Mouse (Mus musculus): Measurements from ENCODE around the gene Gm44965. TPM values are rescaled to one million over a fixed set of nuclear protein-coding genes. Genes with fewer than 3 reads are reported as not detected.

The Gm44965 gene
- polyA plus RNA-seq, 1 experiment from 2014 or later = 0.78 TPM

- no peak overlapping the region for H3K27ac ChIP-seq
- no peaks in the 10 kb centered on the region for H3K27me3 ChIP-seq (ENCODE audit: control insufficient read depth, insufficient read depth, low read length)
- DNase-seq (ENCODE audit: low spot score) (no peak), ATAC-seq (ENCODE audit: low FRiP score) (no peak)
- no peaks in the 10 kb centered on the region for H3K36me3 ChIP-seq (replicated peaks; ENCODE audit: control insufficient read depth, insufficient read depth)
- no peak overlapping the region for H3K4me3 ChIP-seq (replicated peaks; ENCODE audit: low read length)
- no peak overlapping the region for H3K9ac ChIP-seq
- WGBS = 90% methylated on average over 4 of the region's 4 CpGs
- H3K4me2 ChIP-seq (replicated peaks) = no peak overlapping the region
- no peaks in the 10 kb centered on the region for H3K4me1 ChIP-seq (replicated peaks; ENCODE audit: control insufficient read depth, insufficient read depth, low read length)
- H3K9me3 ChIP-seq (ENCODE audit: control insufficient read depth, low read length) = no peaks in the 10 kb centered on the region
Observed at GRCm38 (mm10) chr6:48664750-48665149, 71.0 kb downstream of the Gm44965 start.

- no peak for DNase-seq (ENCODE audit: low spot score)
- WGBS = 92% methylated on average over 9 of the region's 9 CpGs
Observed at GRCm38 (mm10) chr6:48665471-48665870, 71.7 kb downstream of the Gm44965 start.

GRCm38 (mm10) chr6:48666159-48666586 lies 72.4 kb downstream of the Gm44965 start:
- Histone ChIP-seq H3K4me1 (replicated peaks; ENCODE audit: control insufficient read depth, insufficient read depth, low read length) (no peaks in the 10 kb centered on the region), H3K4me3 (replicated peaks; ENCODE audit: low read length) (no peak overlapping the region), H3K9ac (no peak overlapping the region), H3K27ac (no peak overlapping the region), H3K4me2 (replicated peaks) (no peak overlapping the region), H3K36me3 (replicated peaks; ENCODE audit: control insufficient read depth, insufficient read depth) (no peaks in the 10 kb centered on the region), H3K9me3 (ENCODE audit: control insufficient read depth, low read length) (no peaks in the 10 kb centered on the region), H3K27me3 (ENCODE audit: control insufficient read depth, insufficient read depth, low read length) (no peaks in the 10 kb centered on the region)
- DNase-seq (ENCODE audit: low spot score) (no peak), ATAC-seq (ENCODE audit: low FRiP score) (no peak)
- 67% methylated on average over 7 of the region's 7 CpGs for WGBS

More at GRCm38 (mm10) chr6:48665471-48665870, 71.7 kb downstream of the Gm44965 start:
- no peak overlapping the region for H3K9ac ChIP-seq
- no peaks in the 10 kb centered on the region for H3K4me1 ChIP-seq (replicated peaks; ENCODE audit: control insufficient read depth, insufficient read depth, low read length)
- H3K36me3 ChIP-seq (replicated peaks; ENCODE audit: control insufficient read depth, insufficient read depth) = no peaks in the 10 kb centered on the region
- no peak overlapping the region for H3K4me3 ChIP-seq (replicated peaks; ENCODE audit: low read length)
- no peaks in the 10 kb centered on the region for H3K9me3 ChIP-seq (ENCODE audit: control insufficient read depth, low read length)
- H3K27ac ChIP-seq = no peak overlapping the region
- H3K27me3 ChIP-seq (ENCODE audit: control insufficient read depth, insufficient read depth, low read length) = no peaks in the 10 kb centered on the region
- ATAC-seq (ENCODE audit: low FRiP score) = no peak
- no peak overlapping the region for H3K4me2 ChIP-seq (replicated peaks)

GRCm38 (mm10) chr6:48668022-48668421 lies 74.3 kb downstream of the Gm44965 start:
- H3K27ac ChIP-seq = no peak overlapping the region
- H3K4me2 ChIP-seq (replicated peaks) = no peak overlapping the region
- no peaks in the 10 kb centered on the region for H3K4me1 ChIP-seq (replicated peaks; ENCODE audit: control insufficient read depth, insufficient read depth, low read length)
- no peak overlapping the region for H3K9ac ChIP-seq
- H3K36me3 ChIP-seq (replicated peaks; ENCODE audit: control insufficient read depth, insufficient read depth) = no peaks in the 10 kb centered on the region
- no peak overlapping the region for H3K4me3 ChIP-seq (replicated peaks; ENCODE audit: low read length)
- H3K27me3 ChIP-seq (ENCODE audit: control insufficient read depth, insufficient read depth, low read length) = no peaks in the 10 kb centered on the region
- no peaks in the 10 kb centered on the region for H3K9me3 ChIP-seq (ENCODE audit: control insufficient read depth, low read length)
- no peak for DNase-seq (ENCODE audit: low spot score)
- ATAC-seq (ENCODE audit: low FRiP score) = no peak

Other genes with a start within 250 kb of the Gm44965 start
- 24.8 and 24.9 TPM in 2 replicates for gene Krba1, start 198.4 kb upstream of the Gm44965 start, polyA plus RNA-seq (2014; fragmentation: Nextera tagmentation; extraction: Ambion mirVana)
- gene Zfp467, start 148.1 kb upstream of the Gm44965 start, polyA plus RNA-seq (2014; fragmentation: Nextera tagmentation; extraction: Ambion mirVana) = 25.8 and 32.4 TPM in 2 replicates
- 0.20 and 0.35 TPM in 2 replicates for gene Sspo, start 145.7 kb upstream of the Gm44965 start, polyA plus RNA-seq (2014; fragmentation: Nextera tagmentation; extraction: Ambion mirVana)
- 230 and 241 TPM in 2 replicates for gene Atp6v0e2, start 56.3 kb upstream of the Gm44965 start, polyA plus RNA-seq (2014; fragmentation: Nextera tagmentation; extraction: Ambion mirVana)
- 18.2 and 20.8 TPM in 2 replicates for gene Lrrc61, start 39.1 kb upstream of the Gm44965 start, polyA plus RNA-seq (2014; fragmentation: Nextera tagmentation; extraction: Ambion mirVana)
- 5.2 and 8.2 TPM in 2 replicates for gene Rarres2, start 21.2 kb upstream of the Gm44965 start, polyA plus RNA-seq (2014; fragmentation: Nextera tagmentation; extraction: Ambion mirVana)
- not detected in 2 replicates for gene Gm45021, start 4.3 kb upstream of the Gm44965 start, polyA plus RNA-seq (2014; fragmentation: Nextera tagmentation; extraction: Ambion mirVana)
- gene Repin1, start 58 bp upstream of the Gm44965 start, polyA plus RNA-seq (2014; fragmentation: Nextera tagmentation; extraction: Ambion mirVana) = 37.4 and 41.7 TPM in 2 replicates
- gene Zfp775, start 8.1 kb downstream of the Gm44965 start, polyA plus RNA-seq (2014; fragmentation: Nextera tagmentation; extraction: Ambion mirVana) = 11.8 and 13.6 TPM in 2 replicates
- 23.1 and 25.7 TPM in 2 replicates for gene AI854703, start 32.8 kb downstream of the Gm44965 start, polyA plus RNA-seq (2014; fragmentation: Nextera tagmentation; extraction: Ambion mirVana)
- 0.12 and 0.16 TPM in 2 replicates for gene Gimap8, start 53.3 kb downstream of the Gm44965 start, polyA plus RNA-seq (2014; fragmentation: Nextera tagmentation; extraction: Ambion mirVana)
- gene Gimap9, start 82.2 kb downstream of the Gm44965 start, polyA plus RNA-seq (2014; fragmentation: Nextera tagmentation; extraction: Ambion mirVana) = 1.2 and 1.6 TPM in 2 replicates
- 1.5 and 1.9 TPM in 2 replicates for gene Gimap4, start 90.6 kb downstream of the Gm44965 start, polyA plus RNA-seq (2014; fragmentation: Nextera tagmentation; extraction: Ambion mirVana)
- gene Gimap6, start 114.3 kb downstream of the Gm44965 start, polyA plus RNA-seq (2014; fragmentation: Nextera tagmentation; extraction: Ambion mirVana) = 7.2 and 8.7 TPM in 2 replicates
- 0.71 TPM in 1 of 2 replicates, not detected in the other for gene Gm28053, start 124.7 kb downstream of the Gm44965 start, polyA plus RNA-seq (2014; fragmentation: Nextera tagmentation; extraction: Ambion mirVana)
- not detected in 2 replicates for gene Gimap7, start 124.7 kb downstream of the Gm44965 start, polyA plus RNA-seq (2014; fragmentation: Nextera tagmentation; extraction: Ambion mirVana)
- 5.1 and 5.7 TPM in 2 replicates for gene Gimap1, start 145.1 kb downstream of the Gm44965 start, polyA plus RNA-seq (2014; fragmentation: Nextera tagmentation; extraction: Ambion mirVana)
- gene Gimap5, start 152.3 kb downstream of the Gm44965 start, polyA plus RNA-seq (2014; fragmentation: Nextera tagmentation; extraction: Ambion mirVana) = 1.7 and 2.1 TPM in 2 replicates
- gene Gimap3, start 176.9 kb downstream of the Gm44965 start, polyA plus RNA-seq (2014; fragmentation: Nextera tagmentation; extraction: Ambion mirVana) = not detected in 2 replicates
- gene Tmem176a, start 247.0 kb downstream of the Gm44965 start, polyA plus RNA-seq (2014; fragmentation: Nextera tagmentation; extraction: Ambion mirVana) = 24.0 and 31.3 TPM in 2 replicates
- gene Tmem176b, start 247.6 kb downstream of the Gm44965 start, polyA plus RNA-seq (2014; fragmentation: Nextera tagmentation; extraction: Ambion mirVana) = 115 and 123 TPM in 2 replicates